Mouse (Mus musculus): ENCODE results near the gene Gm21981. TPM values are rescaled to one million over a fixed set of nuclear protein-coding genes. Genes with fewer than 3 reads are reported as not detected.
A peak's percentile ranks its signal among the peaks of the same experiment; 100 is the strongest.

Gm21981 gene
- total and polyA plus RNA-seq, 3 experiments = 0.71 to 0.81 TPM; not detected in 1

DNA sequence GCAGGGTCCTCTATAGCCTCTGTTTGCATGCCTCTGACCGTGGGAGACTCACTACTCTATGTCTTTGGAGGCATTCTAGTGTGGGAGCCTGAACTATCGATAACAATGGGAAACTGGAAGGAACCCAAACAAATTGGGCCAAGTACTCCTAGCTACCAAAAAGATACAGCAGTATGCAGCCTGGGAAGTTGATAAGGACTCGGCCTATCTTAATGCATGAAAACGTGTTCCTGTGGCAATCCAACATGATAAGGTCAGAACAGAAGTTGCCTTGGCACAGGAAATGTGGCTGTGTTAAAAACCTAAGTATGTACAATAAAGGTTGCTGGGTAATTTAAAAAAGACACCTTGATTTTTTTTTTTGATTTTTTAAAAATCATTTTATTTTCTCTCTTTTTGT, 26.9 kb upstream of the Gm21981 start (continued):
- TF ChIP-seq TCF12 (IDR thresholded peaks at IDR 0.05; ENCODE audit: low read depth, low read length) (peak; percentile 81), MAX (IDR thresholded peaks at IDR 0.05; ENCODE audit: low read length) (0 out of 2 replicates have a peak, but pooled peaks have one; percentile 43)

DNA sequence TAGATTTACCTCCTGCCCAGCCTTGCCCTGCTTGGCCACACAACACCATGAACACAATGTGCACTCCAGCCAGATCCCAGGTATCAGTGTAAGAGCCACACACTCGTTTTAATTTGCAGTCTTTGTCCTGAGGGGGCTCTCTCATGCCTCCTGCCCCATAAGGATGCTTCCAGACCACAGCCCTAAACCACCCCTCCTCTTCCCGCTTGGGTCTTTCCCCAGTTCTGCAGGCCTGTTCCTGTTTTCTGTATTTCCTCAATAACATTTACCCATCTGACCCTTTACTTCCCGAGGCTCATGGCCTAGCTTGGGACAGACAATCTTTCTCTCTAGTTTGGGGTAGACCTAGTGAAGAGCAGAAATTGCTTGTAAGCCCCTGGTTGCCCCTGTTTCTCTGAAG, 20.8 kb upstream of the Gm21981 start:
- H3K9me3 ChIP-seq (replicated peaks; ENCODE audit: insufficient read depth, low read length) = no peaks in the 10 kb centered on the region
- H3K27ac ChIP-seq (ENCODE audit: control insufficient read depth, low read depth, low read length) = no peak overlapping the region
- TF ChIP-seq MEF2A (IDR thresholded peaks at IDR 0.05; ENCODE audit: extremely low read depth, insufficient replicate concordance, low read depth, low read length, poor library complexity, severe bottlenecking) (no peak), ELF1 (IDR thresholded peaks at IDR 0.05; ENCODE audit: low read depth, low read length) (no peak), MAZ (IDR thresholded peaks at IDR 0.05; ENCODE audit: low read depth, low read length) (no peak), ZC3H11A (IDR thresholded peaks at IDR 0.05; ENCODE audit: low read depth, low read length) (no peak), SIN3A (IDR thresholded peaks at IDR 0.05; ENCODE audit: low read length) (no peak), NELFE (IDR thresholded peaks at IDR 0.05; ENCODE audit: low read depth, low read length) (no peak), POLR2AphosphoS2 (IDR thresholded peaks at IDR 0.05; ENCODE audit: low read length) (no peak), ZMIZ1 (IDR thresholded peaks at IDR 0.05; ENCODE audit: low read depth, low read length) (no peak), TBP (IDR thresholded peaks at IDR 0.05; ENCODE audit: low read depth, low read length) (no peak), ZNF384 (IDR thresholded peaks at IDR 0.05; ENCODE audit: low read depth, low read length) (no peak), MXI1 (IDR thresholded peaks at IDR 0.05; ENCODE audit: low read depth, low read length) (no peak)
- peaks cover 0 to 6% of the 10 kb centered on the region in 2 experiments; a peak in 3 of 4 replicates for H3K4me1 ChIP-seq (ENCODE audit: control insufficient read depth in 1 of 2, insufficient read depth in 2 of 2, low read length in 2 of 2)
- peaks cover 0 to 5% of the 10 kb centered on the region in 2 experiments; a peak in 2 of 4 replicates for H3K36me3 ChIP-seq (ENCODE audit: control insufficient read depth in 1 of 2, insufficient read depth in 2 of 2, low read length in 2 of 2)
- no peak for DNase-seq (ENCODE audit: low read depth, low spot score)
- no peak overlapping the region for H3K4me3 ChIP-seq (ENCODE audit: control insufficient read depth in 1 of 2, insufficient read depth in 1 of 2, low read depth in 2 of 2, low read length in 2 of 2)
- H3K9ac ChIP-seq (ENCODE audit: control insufficient read depth, low read depth, low read length, poor library complexity, severe bottlenecking) = no peak overlapping the region
- H3K79me2 ChIP-seq (ENCODE audit: control insufficient read depth, insufficient read depth, low read length, poor library complexity) = no peaks in the 10 kb centered on the region
- H3K27me3 ChIP-seq (ENCODE audit: control insufficient read depth in 1 of 2, insufficient read depth in 2 of 2, low read length in 2 of 2) = peaks cover 6 to 7% of the 10 kb centered on the region in 2 experiments

DNA sequence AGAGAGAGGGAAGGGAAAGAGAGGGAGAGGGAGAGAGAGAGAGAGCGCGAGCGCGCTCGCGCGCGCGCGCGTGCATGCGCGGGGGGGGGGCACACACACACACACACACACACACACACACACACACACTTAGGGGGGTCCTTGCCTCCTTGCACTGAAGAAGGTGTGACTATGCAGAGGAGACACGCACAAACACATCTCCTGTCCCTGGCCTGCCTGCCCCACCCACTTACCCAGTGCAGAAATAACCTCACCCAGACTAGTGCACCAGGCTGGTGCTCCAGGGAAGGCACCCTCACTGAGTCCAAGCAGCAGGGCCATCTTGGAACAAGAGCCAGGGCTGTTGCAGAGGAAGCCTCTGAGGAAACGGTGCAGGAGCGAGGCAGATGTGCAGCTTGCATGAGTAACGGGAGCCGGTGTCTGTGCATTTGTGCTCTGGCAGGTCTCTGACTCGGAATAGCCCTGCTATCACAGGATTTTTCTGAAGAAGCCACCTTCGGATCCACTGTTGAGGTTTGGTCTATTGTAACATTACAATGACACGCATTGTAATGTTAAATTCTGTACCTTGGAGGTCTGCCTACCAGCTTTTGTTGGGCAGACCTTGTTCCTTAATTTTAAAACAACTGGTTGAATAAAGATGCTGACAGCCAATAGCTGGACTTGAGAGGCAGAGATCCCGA, 18.8 kb upstream of the Gm21981 start:
- H3K36me3 ChIP-seq (ENCODE audit: control insufficient read depth in 1 of 2, insufficient read depth in 2 of 2, low read length in 2 of 2) = peaks cover 0 to 5% of the 10 kb centered on the region in 2 experiments; a peak in 2 of 4 replicates
- DNase-seq (ENCODE audit: low read depth, low spot score) = no peak
- no peak overlapping the region for H3K4me3 ChIP-seq (ENCODE audit: control insufficient read depth in 1 of 2, insufficient read depth in 1 of 2, low read depth in 2 of 2, low read length in 2 of 2)
- H3K9me3 ChIP-seq (replicated peaks; ENCODE audit: insufficient read depth, low read length) = no peaks in the 10 kb centered on the region
- H3K27me3 ChIP-seq (ENCODE audit: control insufficient read depth in 1 of 2, insufficient read depth in 2 of 2, low read length in 2 of 2) = peaks cover 6 to 7% of the 10 kb centered on the region in 2 experiments
- no peak overlapping the region for H3K27ac ChIP-seq (ENCODE audit: control insufficient read depth, low read depth, low read length)
- peaks cover 0 to 7% of the 10 kb centered on the region in 2 experiments; a peak in 3 of 4 replicates for H3K4me1 ChIP-seq (ENCODE audit: control insufficient read depth in 1 of 2, insufficient read depth in 2 of 2, low read length in 2 of 2)
- H3K79me2 ChIP-seq (ENCODE audit: control insufficient read depth, insufficient read depth, low read length, poor library complexity) = no peaks in the 10 kb centered on the region
- H3K9ac ChIP-seq (ENCODE audit: control insufficient read depth, low read depth, low read length, poor library complexity, severe bottlenecking) = no peak overlapping the region
- TF ChIP-seq MXI1 (IDR thresholded peaks at IDR 0.05; ENCODE audit: low read depth, low read length) = no peak
- TF ChIP-seq USF2 (IDR thresholded peaks at IDR 0.05; ENCODE audit: borderline replicate concordance in 1 of 2, insufficient read depth in 1 of 2, low read depth in 1 of 2, low read length in 2 of 2) = no peak
- TF ChIP-seq KAT2A (conservative IDR thresholded peaks at IDR 0.05; ENCODE audit: low read depth, low read length) = no peak
